In genomic region chr6:114917129-114917528, GRCm38 (mm10) we compare ENCODE assay signal across 7 mouse cellular contexts. TPM values are rescaled to one million over a fixed set of nuclear protein-coding genes. Genes with fewer than 3 reads are reported as not detected.
DNase-seq lines count a peak whose midpoint lies in the region; ATAC-seq and TF ChIP-seq lines count a peak whose summit lies in the region.

No protein-coding gene starts in this region.

- TF ChIP-seq CTCF in lung, postnatal 0 days (IDR thresholded peaks at IDR 0.05) = no peak
- TF ChIP-seq CTCF in forebrain, postnatal 0 days (IDR thresholded peaks at IDR 0.05; ENCODE audit: low read depth) = no peak

- 21% methylated on average over 11 of the region's 11 CpGs for WGBS in lung, postnatal 0 days
- WGBS in forebrain, postnatal 0 days = 12% methylated on average over 11 of the region's 11 CpGs
- WGBS in limb, embryonic 15.5 days = 9% methylated on average over 11 of the region's 11 CpGs
- 43% methylated on average over 11 of the region's 11 CpGs for WGBS in stomach, embryonic 16.5 days

- H3K4me1 ChIP-seq in lung, postnatal 0 days (ENCODE audit: insufficient read depth, low read depth, low read length) = peaks cover 56% of the 10 kb centered on the region
- peaks cover 48% of the 10 kb centered on the region for H3K4me1 ChIP-seq in forebrain, postnatal 0 days (ENCODE audit: insufficient read depth)
- H3K4me1 ChIP-seq in limb, embryonic 15.5 days = peaks cover 79% of the 10 kb centered on the region
- peaks cover 71% of the 10 kb centered on the region for H3K4me1 ChIP-seq in stomach, embryonic 16.5 days (ENCODE audit: control insufficient read depth, insufficient read depth, low read length)

- no peak overlapping the region for H3K9ac ChIP-seq in lung, postnatal 0 days (replicated peaks; ENCODE audit: low read depth)
- no peak overlapping the region for H3K9ac ChIP-seq in forebrain, postnatal 0 days
- H3K9ac ChIP-seq in limb, embryonic 15.5 days = no peak overlapping the region
- H3K9ac ChIP-seq in stomach, embryonic 16.5 days (ENCODE audit: low read length) = peak overlapping the region; percentile 46; the same call in 1 of the 2 replicates

- H3K4me2 ChIP-seq in lung, postnatal 0 days (replicated peaks; ENCODE audit: low read depth, low read length) = peak overlapping the region; percentile 66
- H3K4me2 ChIP-seq in forebrain, postnatal 0 days (ENCODE audit: low read depth) = peak overlapping the region; percentile 60
- H3K4me2 ChIP-seq in limb, embryonic 15.5 days = peak overlapping the region; percentile 65
- H3K4me2 ChIP-seq in stomach, embryonic 16.5 days (ENCODE audit: low read depth, low read length) = peak overlapping the region; percentile 54

- no peak for TF ChIP-seq EP300 in lung, postnatal 0 days (IDR thresholded peaks at IDR 0.05)

- no peak for ATAC-seq in lung, postnatal 0 days
- ATAC-seq in forebrain, postnatal 0 days = peak; percentile 18; the same call in 1 of the 2 replicates
- no peak for ATAC-seq in limb, embryonic 15.5 days (ENCODE audit: insufficient number of reproducible peaks, low FRiP score, low TSS enrichment, low read depth)
- no peak for ATAC-seq in stomach, embryonic 16.5 days (ENCODE audit: insufficient read depth, low FRiP score)

- H3K9me3 ChIP-seq in lung, postnatal 0 days (ENCODE audit: low read length) = no peaks in the 10 kb centered on the region
- no peaks in the 10 kb centered on the region for H3K9me3 ChIP-seq in forebrain, postnatal 0 days (ENCODE audit: low read length)
- H3K9me3 ChIP-seq in limb, embryonic 15.5 days = no peaks in the 10 kb centered on the region
- no peaks in the 10 kb centered on the region for H3K9me3 ChIP-seq in stomach, embryonic 16.5 days (replicated peaks; ENCODE audit: control insufficient read depth, low read length)

- no peak for DNase-seq in lung, postnatal 0 days (ENCODE audit: low spot score)
- DNase-seq in lung, postnatal 14 days = no peak
- DNase-seq in forebrain, postnatal 0 days = peak; percentile 65
- DNase-seq in thymus, postnatal 4 days = no peak
- DNase-seq in gastrocnemius, postnatal 4 days (ENCODE audit: low spot score in 2 of 2) = no peak

- H3K27me3 ChIP-seq in lung, postnatal 0 days (replicated peaks; ENCODE audit: insufficient read depth, low read length) = no peaks in the 10 kb centered on the region
- H3K27me3 ChIP-seq in forebrain, postnatal 0 days (ENCODE audit: insufficient read depth, low read length) = no peaks in the 10 kb centered on the region
- H3K27me3 ChIP-seq in limb, embryonic 15.5 days = no peaks in the 10 kb centered on the region
- H3K27me3 ChIP-seq in stomach, embryonic 16.5 days (ENCODE audit: control insufficient read depth, insufficient read depth, low read length) = no peaks in the 10 kb centered on the region

- no peaks in the 10 kb centered on the region for H3K36me3 ChIP-seq in lung, postnatal 0 days (ENCODE audit: insufficient read depth, low read length)
- H3K36me3 ChIP-seq in forebrain, postnatal 0 days (ENCODE audit: insufficient read depth) = no peaks in the 10 kb centered on the region
- H3K36me3 ChIP-seq in limb, embryonic 15.5 days = no peaks in the 10 kb centered on the region
- no peaks in the 10 kb centered on the region for H3K36me3 ChIP-seq in stomach, embryonic 16.5 days (ENCODE audit: control insufficient read depth, insufficient read depth, low read length)

- H3K27ac ChIP-seq in lung, postnatal 0 days (ENCODE audit: low read length) = peak overlapping the region; percentile 90
- 0 out of 2 replicates have a peak overlapping the region, but pooled peaks have one; percentile 15 for H3K27ac ChIP-seq in forebrain, postnatal 0 days (ENCODE audit: low read depth, low read length)
- H3K27ac ChIP-seq in limb, embryonic 15.5 days = peak overlapping the region; percentile 72
- peak overlapping the region; percentile 85 for H3K27ac ChIP-seq in stomach, embryonic 16.5 days (ENCODE audit: low read length)

- H3K4me3 ChIP-seq in lung, postnatal 0 days (ENCODE audit: low read depth, low read length) = 0 out of 2 replicates have a peak overlapping the region, but pooled peaks have one; percentile 15
- peak overlapping the region; percentile 14 for H3K4me3 ChIP-seq in forebrain, postnatal 0 days (ENCODE audit: low read depth, low read length)
- H3K4me3 ChIP-seq in limb, embryonic 15.5 days = peak overlapping the region; percentile 21
- peak overlapping the region; percentile 28 for H3K4me3 ChIP-seq in stomach, embryonic 16.5 days (replicated peaks; ENCODE audit: low read length)

RNA-seq across cellular contexts. Expression of gene Vgll4, which starts 52.7 kb away (rescaled TPM):
- 104 and 108 TPM in 2 replicates for polyA plus RNA-seq in lung, postnatal 0 days (2015; fragmentation: Nextera tagmentation; extraction: Ambion mirVana)
- total RNA-seq in forebrain, postnatal 0 days (2014; rRNA removed) = 59.2 and 72.0 TPM in 2 replicates
- 51.8 and 58.0 TPM in 2 replicates for polyA plus RNA-seq in forebrain, postnatal 0 days (2015; fragmentation: Nextera tagmentation; extraction: Ambion mirVana)
- 121 and 130 TPM in 2 replicates for polyA plus RNA-seq in limb, embryonic 15.5 days (2015; fragmentation: Nextera tagmentation; extraction: Ambion mirVana)
- 75.1 and 77.1 TPM in 2 replicates for polyA plus RNA-seq in stomach, embryonic 16.5 days (2015; fragmentation: Nextera tagmentation; extraction: Ambion mirVana)
- 10 to 100 TPM; 42.2 to 48.2 TPM for total RNA-seq in gastrocnemius, postnatal 4 days (2021)

Comparison
In these comparisons a context has a peak if more than half of its experiments do, and no peak if none do; other contexts are left out.
1. H3K27ac ChIP-seq: peak in every context shown above with its lines; median percentile 90 in lung, postnatal 0 days; 85 in stomach, embryonic 16.5 days; 72 in limb, embryonic 15.5 days; 15 in forebrain, postnatal 0 days.